Mouse (Mus musculus) hindbrain, embryonic 12.5 days (tissue): Measurements from ENCODE around the gene Klf9. TPM values are rescaled to one million over a fixed set of nuclear protein-coding genes. Genes with fewer than 3 reads are reported as not detected.

Source experiments
- microRNA counts: library from miRNA; unstranded; fragments of <30 nt; microRNA quantifications from one replicate; lab custom pipeline; 2017
- microRNA-seq: library from miRNA; unstranded; fragments of <30 nt; microRNA quantifications from one replicate; pipeline ENCODE4, GENCODE M21; 2017
- polyA plus RNA-seq: library from polyadenylated mRNA; unstranded; fragments of >200 nt; fragmentation: Nextera tagmentation; extraction: Ambion mirVana; gene quantifications from 2 replicates; pipeline ENCODE4 v1.2.1, GENCODE M21; 2016

Gene Klf9
- polyA plus RNA-seq, 1 experiment from 2014 or later, result 2.1 TPM

MicroRNAs encoded within 50 kb of the gene (microRNA counts, 519-probe panel; counts per million panel counts)
- 470 counts per million, percentile 58 among the panel's probes with 10 or more counts for microRNA mmu-miR-1192 (lab: Ali Mortazavi, UCI)

Small RNAs within 50 kb of the gene (microRNA-seq; reads per million reads assigned to microRNA genes)
- not detected for gene Mir1192

Other genes with a start within 250 kb of the Klf9 start
- gene Smc5, start 132.7 kb downstream of the Klf9 start, polyA plus RNA-seq, result 48.2 and 51.6 TPM in 2 replicates